Mouse (Mus musculus) spleen, postnatal 4 days (tissue): ENCODE data around the gene Krt17.
"Not testable (repeated sequence)": the region's sequence is repeated elsewhere in the genome, so short reads cannot be mapped to it uniquely, and the experiment has no call there.

Experiments used
- DNase-seq, 2 experiments: peaks; one replicate each; pipeline ENCODE4 v3.0.0; 2022; ENCODE audit warnings: low spot score in 2 of 2

Gene Krt17

DNA sequence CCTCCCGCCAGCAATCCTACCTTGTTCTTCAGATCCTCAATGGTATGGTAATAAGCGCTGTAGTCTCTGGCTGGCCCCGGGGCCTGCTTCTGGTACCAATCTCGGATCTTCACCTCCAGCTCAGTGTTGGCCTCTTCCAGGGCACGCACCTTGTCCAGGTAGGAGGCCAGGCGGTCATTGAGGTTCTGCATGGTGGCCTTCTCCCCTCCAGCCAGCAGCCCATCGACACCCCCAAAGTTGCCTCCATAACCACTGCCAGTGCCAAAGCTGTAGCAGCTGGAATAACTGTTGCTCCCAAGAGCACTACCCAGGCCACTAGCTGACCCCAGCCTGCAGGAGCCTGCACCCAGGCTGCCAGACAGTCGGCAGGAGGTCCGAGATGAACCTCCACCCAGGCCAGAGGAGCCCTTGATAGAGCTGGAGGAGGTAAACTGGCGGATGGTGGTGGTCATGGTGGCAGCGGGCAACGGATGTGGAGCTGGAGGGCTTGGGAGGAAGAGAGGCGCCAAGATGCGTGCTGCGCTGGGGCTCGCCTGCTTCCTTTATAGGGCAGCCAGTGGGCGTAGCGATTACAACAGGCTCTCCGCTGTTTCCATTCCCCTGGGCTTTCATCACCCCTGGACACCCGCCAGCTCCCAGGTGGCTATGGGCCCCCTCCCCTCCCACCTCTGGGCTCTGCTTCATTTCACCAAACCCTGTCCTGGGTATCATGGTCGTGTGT is at the start of gene Krt17:
Gene Krt17, minus strand, starts transcription at position 516 of the 721 bp plus-strand sequence.
- peak in 1 of 2 experiments; percentile 58 for DNase-seq

DNA sequence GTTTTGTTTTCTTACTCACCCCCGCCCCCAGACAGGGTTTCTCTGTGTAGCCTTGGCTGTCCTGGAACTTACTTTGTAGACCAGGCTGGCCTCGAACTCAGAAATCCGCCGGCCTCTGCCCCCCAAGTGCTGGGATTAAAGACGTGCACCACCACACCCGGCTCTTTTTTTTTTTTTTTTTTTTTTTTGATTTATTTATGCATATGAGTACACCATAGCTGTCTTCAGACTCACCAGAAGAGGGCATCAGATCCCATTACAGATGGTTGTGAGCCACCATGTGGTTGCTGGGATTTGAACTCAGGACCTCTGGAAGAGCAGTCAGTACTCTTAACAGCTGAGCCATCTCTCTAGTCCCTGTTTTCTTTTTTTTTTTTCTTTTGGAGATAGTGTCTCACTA is 47.8 kb upstream of the Krt17 start:
- not testable (repeated sequence) for DNase-seq

DNA sequence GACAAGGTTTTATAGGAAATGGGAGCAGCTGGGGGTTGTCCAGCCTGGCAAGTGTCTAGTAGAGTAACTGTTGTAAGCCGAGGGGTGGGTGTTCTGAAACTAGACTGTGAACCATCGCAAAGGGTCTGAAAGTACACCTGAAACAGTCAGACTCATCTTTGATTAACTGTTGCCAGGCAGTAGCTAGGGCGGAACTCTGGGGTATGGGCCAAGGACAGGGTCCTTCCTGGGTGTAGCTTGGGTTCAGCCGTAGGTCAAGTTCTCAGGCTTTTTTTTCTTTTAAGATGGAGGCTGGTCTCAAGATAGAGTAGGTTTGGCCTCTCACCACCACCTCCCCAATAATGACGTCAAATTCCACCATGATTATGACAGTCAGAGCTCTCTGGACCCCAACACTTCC is 47.1 kb upstream of the Krt17 start:
- DNase-seq = no peak

DNA sequence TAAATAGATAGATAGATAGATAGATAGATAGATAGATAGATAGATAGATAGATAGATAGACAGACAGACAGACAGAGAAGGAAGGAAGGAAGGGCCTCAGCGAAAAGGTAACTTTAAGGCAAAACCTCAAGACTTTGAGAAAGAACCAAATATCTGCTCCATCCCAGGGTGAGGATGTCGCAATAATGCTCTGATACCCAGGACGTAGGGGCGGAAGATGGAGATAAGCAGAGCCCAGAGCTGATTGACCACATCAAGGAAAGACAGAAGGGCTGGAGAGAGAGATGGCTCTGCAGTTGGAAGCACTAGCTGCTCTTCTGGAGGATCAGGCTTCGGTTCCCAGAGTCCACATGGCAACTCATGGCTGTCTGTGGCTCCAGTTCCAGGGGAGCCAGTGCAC is 40.5 kb upstream of the Krt17 start:
- no peak for DNase-seq

DNA sequence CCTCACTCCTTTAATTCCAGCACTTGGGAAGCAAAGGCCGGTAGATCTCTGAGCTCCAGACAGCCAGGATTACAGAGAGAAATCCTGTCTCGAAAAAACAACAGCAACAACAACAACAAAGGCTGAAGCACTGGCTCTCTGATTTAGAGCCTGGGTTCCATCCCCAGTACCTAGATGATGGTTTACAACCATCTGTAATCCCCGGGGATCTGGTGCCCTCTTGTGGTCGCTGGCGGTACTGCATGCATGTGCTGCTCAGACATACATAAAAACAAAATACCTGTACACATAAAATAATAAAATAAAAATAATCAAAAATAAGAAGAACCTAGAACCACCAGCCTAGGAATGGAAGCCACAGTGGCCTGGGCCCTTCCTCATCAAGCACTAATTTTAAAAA is 39.5 kb upstream of the Krt17 start:
- DNase-seq = peak; percentile 65 to 90

DNA sequence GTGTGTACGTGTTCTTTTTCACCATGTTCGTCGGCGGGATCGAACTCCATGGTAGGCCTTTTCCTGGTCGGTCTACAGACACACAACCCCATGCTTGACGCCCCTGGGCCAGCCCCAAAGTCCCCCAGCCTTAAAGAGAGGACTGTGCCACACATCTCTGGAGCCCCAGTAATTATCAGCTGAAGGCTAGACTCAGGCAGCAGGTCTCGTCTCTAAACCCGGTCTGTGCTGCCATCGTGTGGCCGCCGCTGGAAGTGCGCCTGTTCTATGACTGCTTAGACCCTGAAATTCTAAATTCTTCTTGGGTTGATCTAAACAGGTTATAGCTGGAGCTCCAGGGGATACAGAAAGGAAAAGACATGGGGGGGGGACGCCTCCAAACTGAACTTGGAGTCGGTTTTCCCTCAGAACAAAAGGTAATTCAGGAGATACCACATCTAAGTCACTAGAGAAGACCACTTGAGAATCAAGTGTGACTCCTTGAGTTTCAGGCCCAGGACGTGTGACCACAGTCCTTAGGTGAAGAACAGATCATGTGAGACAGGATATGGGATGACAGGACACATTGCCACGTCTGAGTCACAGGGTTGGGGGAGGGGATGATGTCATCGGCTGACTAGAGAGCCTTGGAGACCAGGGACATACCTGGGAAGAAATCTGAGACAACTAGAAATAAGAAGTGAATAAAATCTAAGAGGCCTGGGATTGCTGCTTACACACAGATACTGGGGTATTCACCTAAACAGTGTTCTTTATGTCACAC is 37.6 kb upstream of the Krt17 start:
- DNase-seq = peak; percentile 80 to 94

DNA sequence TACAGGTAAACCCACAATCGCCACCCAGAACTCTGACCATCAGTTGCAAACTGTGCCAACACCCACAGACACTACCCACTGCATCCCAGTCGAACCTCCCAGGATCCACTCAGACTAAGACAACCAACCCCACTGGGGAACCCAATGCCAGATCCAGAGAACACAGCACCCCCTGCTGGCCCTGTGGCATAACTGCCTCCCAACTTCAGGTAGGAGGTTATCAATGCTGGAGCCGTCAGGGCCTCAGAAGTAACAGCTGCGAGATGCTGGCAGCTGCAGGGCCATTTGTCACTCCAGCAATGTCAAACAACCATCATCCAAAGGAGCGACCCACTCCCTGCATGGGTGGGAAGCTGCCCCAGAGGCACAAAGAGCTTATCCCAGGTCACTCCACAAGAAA is 37.0 kb upstream of the Krt17 start:
- DNase-seq = peak in 1 of 2 experiments; percentile 74

DNA sequence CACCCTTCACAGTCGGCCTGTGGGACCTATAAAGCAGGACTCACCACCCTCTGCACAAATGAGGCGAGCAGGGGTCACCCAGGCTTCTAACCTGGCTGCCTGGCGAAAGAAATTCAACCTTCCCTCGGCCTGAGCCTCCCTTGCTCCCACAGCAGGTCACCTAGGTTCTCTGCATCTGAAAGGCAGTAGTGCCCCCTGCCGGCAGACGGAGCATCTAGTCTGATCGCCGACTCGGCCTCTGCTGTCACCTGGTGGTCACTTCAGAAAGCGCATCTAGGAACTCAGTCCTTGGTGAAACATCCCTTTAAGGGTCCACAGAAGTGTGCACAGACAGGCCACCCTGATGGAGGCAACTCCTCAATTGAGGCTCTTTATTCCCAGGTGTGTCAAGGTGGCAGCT is 34.5 kb upstream of the Krt17 start:
- peak; percentile 73 to 93 for DNase-seq

DNA sequence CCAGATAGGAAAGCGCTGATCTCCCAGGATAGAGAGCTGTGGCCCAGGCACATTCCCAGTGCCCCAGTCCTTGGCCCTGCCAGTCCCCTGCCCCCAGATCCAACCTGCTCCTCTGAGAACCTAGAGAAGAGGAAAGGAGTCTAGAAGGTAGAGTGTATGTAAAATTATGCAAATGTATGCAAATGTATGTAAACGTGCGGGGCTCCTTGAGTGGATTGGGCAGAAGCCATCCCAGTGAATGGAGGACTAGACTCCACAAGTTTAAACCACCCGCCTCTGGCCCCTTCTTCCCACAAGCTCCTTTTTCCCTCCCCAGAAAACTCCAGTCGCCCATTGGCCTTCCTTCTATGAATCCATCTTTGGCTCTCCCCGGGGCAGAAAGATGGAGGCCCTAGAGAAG is 32.1 kb upstream of the Krt17 start:
- DNase-seq = no peak

DNA sequence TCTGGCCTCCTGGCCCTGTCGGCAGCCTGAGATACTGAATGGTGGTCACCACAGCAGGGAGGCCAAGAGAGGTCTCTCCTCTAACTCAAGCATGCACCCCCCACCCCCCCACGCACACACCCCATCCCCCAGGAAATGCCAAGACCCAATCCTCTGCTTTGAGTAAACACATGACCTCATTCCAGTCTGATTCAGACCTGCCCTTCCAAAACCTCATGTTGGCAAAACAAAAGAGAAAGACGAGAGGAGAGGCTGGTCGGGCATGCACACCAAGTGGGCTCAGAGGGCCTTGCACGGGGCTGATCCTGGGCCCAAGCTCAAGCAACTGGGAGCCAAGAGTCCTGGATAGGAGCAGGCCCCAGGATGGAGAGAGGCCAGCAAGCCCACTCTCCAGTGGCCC is 29.4 kb upstream of the Krt17 start:
- DNase-seq = no peak

DNA sequence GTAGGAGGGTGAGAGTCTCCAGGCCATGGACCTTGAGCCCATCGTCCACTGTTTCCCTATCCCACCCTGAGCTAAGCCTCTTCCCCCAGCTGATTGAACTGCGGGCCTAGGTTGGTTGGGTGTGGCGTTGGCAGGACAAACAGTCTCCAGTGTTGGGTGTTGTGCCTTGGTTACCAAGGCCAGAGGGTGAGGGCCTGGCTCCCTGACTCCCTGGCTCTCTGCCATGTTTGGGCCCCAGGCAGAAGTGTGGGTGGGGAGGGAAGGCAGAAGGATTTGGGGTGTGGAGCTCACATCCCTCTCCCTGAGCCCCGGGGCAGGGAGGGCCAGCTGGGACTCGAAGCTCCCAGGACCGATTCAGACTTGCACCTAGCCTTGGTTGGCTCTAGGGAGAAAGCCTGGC is 28.1 kb upstream of the Krt17 start:
- DNase-seq = no peak

DNA sequence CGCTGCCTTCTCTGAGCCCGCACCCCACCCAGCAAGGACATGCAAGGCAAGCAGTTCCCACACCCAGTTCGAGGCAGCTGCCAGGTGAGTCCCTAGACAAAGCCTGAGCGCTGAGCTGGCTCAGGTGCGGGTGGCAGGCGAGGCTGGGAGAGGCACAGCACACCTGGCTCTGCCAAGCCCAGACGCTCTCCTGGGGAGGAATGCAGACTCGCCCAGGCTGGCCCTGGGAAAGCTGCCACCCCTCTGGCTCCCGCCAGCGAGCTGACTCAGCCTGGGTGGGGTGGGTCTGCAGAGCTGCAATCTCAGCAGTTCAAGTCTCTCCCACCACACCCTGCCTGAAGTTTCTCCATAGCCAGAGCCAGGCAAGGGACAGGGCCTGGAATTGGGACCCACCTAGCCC is 26.2 kb upstream of the Krt17 start:
- DNase-seq = no peak

DNA sequence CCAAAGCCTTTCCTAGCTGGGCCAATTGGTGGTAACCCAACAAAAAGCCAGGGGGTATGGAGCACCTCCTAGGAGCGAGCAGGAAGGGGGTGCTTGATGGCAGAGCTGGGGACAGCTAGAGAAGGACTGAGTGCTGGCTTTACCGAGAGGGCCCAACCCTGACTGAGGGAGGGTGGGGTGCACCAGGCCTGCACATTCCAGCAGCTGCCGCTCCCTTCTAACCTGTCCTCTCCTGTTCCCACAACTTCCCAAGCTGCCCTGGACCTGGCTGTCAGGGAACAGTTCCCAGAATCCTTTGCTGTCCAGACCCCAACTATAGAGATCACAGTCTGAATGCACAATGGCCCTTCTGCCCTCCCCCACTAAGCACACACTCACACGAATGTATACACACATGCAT is 24.2 kb upstream of the Krt17 start:
- DNase-seq = no peak

DNA sequence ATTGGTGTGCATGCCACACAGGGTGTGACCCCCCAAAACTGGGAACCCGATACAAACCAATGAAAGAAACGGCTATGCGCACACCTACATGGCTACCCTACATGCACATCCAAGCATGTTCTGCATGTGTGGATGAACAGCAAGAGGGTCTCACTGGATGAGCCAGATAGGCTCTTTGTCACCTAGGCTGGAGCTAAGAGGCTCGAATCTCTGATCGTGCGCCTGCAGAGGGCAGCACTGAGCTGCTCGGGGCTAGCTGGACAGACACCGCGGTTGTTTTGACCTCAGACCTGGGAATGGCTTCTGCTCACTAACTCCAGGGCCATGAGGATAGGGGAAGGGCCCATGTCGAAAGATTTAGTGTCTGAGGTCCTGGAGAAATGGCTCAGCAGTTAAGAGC is 21.7 kb upstream of the Krt17 start:
- peak; percentile 69 to 90 for DNase-seq

DNA sequence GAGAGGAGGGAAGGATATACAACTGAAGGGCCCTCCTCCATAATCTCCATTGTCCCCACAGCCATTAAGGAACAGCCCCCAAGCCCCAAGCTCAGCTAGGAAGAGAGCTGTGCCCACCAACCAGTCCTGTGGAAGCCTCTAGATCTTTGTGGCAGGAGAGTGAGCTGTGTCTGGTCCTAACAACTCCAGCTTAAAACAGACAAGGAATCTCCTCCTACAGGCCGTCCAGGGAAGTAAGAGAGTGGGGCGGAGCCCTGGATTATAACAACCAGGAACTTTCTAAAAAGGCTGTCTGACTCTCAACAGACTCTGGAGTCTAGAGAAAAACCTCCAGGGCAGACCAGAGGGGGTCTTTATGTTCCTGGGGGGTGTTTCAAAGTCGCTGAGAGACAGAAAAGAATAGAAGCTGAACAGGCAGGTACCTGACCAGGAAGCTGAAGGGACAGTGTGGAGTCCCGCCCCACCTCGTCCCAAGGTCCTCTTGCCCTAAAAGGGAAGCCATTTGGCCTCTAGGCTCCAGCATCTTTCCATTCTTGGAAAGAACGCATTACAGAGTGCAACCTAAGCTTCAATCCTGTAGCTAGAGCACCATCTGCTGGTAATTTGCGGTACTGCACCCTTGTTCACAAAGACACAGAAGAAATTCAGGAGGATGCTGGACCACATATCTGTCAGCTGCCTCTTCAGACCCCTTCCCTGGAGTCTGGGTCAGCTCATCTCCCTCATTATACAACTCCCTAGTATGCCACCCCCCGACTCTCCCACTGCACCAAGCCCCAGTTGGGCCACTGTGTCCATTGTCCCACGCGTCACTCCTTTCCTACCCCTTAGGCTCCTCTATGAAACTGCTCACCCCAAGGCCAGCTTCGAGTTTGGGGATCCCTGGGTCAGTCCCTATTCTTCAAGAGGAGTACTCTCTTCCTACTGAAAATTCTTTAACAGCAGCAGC is 21.0 kb upstream of the Krt17 start:
- peak; percentile 72 to 91 for DNase-seq

DNA sequence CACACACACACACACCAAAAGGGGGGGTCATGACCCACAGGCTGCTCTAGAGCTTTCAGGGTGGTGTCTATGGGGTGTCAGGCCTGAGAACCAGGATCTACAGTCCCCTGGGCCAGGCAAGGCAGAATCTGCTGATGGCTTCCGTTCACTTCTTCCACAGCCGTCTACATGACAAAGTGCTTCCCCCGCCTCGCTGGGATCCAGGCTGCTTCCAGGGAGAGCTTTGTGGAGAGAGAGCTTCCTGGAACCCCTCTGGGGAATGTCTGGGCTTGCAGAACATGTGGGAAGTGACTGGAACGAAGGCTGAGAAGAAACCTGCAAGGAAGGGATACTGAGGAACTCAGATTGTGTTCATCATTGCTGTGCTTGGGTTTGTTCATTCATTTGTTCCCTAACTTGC is 17.9 kb upstream of the Krt17 start:
- no peak for DNase-seq

DNA sequence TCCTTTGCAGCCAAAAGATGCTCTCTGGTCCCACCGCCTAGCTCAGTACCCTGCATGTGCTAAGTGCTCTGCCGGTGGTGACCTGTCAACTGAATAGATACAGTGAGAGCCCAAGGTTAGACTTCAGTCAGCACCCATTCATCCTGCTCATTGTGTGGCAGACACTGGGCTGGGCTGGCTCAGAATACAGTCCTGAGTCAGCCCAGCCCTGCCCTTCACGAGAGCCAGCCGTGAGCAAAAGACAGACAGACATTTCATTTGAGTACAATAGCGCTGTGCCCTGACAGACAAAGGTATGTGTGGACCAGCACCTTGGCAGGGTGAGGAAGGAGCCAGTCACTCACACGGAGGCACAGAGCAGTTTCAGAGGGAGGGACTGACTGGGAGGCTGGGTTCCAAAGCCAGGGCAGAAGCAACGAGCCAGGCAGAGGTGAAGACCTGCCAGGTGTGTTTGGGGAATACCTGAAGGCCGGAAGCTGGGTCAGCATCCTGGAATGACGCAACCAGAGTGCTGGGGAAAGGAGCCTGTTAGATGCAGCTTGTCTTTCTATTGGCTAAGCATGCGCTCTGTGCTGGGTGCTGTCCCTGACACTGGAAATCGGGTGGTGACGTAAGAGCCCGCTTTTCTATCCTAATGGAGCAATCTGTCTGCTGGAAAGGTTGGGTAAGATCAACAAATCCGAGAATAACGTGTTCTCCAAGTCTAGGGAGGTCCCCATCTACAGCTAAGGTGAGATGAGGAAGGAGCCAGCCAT is 17.1 kb upstream of the Krt17 start:
- DNase-seq = no peak

DNA sequence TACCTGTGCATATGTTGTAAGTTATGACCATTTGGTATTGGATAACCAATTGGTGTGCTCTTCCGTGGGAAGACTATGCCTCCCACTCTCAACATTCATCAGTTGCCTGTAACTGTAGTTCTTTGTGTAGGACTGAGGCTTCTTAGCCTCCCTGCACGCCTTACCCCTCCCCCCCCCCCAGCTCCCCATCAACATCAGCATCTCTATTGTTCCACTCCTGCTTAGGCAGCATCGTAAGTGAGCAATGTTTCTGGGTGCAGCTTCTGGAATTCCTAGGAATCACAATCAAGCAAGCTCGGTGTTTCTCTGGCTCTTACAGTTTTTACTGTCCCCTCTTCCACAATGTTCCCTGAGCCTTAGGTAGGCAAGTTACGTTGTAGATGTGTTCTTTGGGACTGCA is 14.6 kb upstream of the Krt17 start:
- no peak for DNase-seq

DNA sequence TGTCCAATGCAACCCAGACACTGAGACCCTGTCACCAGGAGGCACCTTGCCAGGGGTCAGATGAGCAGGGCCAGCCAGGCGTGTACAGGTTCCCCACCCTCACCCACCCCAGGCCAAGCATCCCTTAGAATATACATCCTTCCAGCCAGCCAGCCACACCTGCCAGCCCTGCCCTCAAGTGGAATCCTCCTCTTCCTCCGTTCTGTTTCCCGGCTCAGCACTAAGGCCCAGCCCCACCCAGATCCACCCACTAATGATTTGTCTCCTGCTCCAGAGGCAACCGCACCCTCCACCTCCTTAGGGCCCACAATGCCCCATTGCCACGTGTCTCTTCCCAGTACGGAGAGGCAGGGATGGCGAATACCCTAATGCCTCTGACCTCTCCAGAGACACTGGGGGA is 13.9 kb upstream of the Krt17 start:
- no peak for DNase-seq

DNA sequence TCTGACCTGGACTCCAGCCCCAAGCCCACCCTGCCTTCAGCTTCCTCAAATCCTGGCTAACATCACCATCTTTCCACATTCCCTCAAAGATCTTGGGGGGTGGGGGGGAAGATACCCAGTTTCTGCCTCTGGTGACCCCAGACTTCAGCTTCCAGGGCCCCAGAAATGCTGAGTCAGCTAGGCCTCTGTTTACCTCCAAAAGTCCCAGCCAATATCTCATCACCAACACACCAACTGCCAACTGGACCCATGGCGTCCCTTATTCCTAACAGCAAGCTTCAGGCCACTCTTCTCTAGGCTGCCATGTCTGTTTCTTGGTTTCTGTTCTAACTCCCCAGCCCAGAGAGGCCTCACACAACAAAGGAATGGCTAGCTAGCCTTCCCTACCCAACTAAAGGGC is 11.0 kb upstream of the Krt17 start:
- DNase-seq = no peak

DNA sequence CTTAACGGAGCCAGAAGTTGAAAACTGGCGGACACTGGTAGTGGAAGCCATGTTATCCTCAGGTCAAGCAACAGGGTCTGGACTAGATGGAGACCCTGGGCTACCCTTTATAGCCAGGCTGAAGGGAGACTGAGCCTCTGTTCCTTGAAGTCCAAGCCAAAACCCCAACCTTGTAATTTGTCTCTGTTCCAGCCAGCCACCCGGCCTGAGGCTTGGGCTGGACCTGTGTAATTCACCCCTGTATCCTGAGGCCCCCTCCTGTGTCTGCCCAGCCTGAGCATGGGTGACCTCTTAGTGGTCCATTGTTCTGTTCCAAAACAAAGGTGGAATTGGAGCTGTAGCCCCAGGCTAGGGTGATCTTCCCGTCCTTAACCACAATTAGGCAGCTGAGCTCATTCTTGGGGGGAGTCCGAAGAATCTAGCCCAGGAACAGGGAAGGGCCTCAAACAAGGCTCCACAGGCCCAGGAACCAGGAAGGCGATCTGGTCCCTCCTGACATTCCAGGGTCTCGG is 9.0 kb upstream of the Krt17 start, which contains the start of gene Krt42:
Gene Krt42, minus strand, starts transcription at position 51 of the 512 bp plus-strand sequence.
- no peak for DNase-seq
